Mouse (Mus musculus): ENCODE measurements at regions not wholly inside any gene's neighbourhood (a gene's known extent, or its start where the extent isn't known, plus 50 kb on each side); places are given as distances from the start of the nearest gene placed in this dataset.

DNA sequence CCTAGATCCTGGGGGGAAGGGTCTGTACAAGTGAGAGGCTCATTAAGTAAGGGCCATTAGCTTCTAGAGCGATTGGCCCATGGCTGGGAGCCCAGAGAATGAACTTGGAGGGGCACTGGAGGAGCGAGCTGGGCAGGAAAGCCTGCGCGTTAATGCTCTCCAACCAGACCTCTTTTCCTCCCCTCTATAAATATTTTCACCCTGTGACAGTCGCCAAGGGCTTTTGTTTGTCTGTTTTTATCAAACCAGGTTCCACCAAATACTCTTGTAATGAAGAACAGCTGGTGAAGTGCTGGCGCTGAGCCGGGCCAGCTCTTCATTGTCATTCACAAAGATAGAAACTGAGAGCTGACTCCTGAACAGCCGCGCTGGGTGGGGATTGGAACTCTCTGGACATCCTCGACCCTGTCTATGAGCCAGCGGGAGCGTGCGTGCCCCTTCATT is 63.9 kb upstream of the Ccn6 start:
- no peak for ATAC-seq (ENCODE audit: extremely low read depth, insufficient number of reproducible peaks, low FRiP score, poor library complexity, severe bottlenecking)

DNA sequence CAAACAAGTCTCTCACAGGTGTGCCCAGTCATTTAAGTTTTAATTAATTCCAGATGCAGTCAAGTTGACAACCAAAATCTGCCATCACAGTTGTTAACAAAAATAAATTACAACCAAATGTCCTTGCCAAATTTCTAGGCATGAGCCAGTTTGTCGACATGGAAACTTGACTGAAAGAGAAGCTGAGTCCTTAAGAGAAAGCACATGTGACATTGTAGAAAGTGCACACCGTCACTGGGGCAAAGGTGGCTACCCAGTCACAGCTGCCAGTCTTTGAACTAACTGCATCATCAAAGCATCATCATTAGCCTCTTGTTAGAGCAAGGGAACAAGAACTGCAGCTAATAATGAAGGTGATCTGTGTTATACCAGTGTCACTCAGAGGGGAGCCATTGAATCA is 62.9 kb upstream of the Ccn6 start:
- no peak for ATAC-seq (ENCODE audit: extremely low read depth, insufficient number of reproducible peaks, low FRiP score, poor library complexity, severe bottlenecking)

DNA sequence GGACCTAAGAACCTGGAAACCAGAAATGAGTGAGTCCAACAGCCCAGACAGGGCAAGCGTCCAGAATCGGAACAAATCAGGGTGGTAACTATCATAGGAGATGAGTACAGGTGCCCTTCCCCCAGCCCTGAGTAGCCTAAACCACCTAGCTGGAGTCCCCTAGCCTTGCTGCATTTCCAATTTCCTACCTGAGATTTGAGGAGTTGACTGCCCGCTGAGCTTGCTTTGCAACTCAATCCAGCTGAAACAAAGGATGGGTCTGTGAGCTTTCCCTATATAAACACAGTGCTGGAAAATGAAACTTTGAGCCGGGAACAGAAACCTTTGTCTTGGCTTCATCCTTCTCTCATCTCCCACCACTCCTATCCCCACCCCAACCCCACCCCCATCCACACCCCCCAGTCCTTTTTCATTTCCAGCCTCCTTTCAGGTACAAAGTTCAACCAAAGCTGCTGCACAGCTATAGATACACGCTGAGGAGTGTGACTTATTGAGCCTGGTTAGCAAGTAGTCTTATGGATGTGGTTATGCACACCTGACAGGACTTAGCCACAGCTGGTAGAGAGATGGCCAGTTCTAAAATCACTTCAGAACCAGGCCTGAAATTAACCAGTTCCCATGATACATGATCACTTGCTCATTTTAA is 61.0 kb upstream of the Ccn6 start:
- ATAC-seq (ENCODE audit: extremely low read depth, insufficient number of reproducible peaks, low FRiP score, poor library complexity, severe bottlenecking): no peak

DNA sequence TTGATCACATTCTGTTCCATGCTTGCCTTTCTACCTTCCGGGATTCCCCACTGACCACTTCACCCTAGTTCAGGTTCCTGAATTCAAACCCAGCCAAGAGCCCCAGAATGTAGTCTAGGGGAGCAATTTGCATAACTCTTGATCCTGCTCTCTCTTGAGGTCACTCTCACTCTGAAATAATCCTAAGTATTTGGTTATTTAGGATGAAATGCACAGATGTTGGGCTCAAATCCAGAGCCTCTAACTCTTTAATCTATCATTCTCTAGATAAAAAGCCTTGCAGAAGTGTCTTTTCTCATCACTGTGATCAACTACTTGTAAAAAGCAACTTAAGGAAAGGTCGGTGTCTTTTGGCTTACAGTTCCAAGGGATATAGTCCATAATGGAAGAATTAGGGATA is 57.4 kb upstream of the Ccn6 start:
- no peak for ATAC-seq (ENCODE audit: extremely low read depth, insufficient number of reproducible peaks, low FRiP score, poor library complexity, severe bottlenecking)

DNA sequence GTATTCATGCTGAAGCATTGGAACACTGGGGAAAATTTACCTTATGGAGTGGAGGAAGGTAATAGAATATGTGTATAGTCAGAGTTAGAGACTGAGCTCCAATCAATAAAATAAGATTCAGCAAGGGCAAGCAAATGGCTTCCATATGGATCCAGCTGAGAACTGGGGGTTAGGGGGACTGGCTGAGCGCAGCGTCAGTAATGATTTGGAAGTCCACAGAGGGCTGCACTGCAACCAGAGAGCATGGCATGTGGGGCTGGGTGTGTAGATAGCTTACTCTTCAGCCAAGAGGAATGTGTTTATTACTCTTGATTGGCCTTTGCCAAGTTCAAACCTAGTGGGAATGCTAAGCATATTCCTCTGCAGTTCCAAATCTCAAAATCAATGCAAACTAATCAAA is 55.8 kb upstream of the Ccn6 start:
- ATAC-seq (ENCODE audit: extremely low read depth, insufficient number of reproducible peaks, low FRiP score, poor library complexity, severe bottlenecking): no peak

DNA sequence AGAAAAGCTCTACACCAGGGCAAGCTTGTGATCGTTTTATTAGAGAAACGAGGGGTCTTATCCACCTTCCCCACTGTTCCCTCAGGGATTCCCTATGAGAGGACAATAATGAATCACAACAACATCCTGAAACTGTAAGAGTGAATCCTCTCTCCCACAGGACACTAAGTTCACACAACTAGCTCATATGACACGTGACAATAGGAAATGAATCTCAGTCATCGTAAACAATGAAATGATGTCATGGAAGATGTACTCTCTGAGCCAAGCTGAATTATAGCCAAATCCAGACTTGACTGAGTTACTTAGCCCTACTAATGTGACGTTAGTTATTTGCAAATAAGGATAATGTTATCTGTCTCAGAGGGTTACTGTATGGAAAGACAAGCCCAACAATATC is 54.6 kb upstream of the Ccn6 start:
- ATAC-seq (ENCODE audit: extremely low read depth, insufficient number of reproducible peaks, low FRiP score, poor library complexity, severe bottlenecking): no peak

DNA sequence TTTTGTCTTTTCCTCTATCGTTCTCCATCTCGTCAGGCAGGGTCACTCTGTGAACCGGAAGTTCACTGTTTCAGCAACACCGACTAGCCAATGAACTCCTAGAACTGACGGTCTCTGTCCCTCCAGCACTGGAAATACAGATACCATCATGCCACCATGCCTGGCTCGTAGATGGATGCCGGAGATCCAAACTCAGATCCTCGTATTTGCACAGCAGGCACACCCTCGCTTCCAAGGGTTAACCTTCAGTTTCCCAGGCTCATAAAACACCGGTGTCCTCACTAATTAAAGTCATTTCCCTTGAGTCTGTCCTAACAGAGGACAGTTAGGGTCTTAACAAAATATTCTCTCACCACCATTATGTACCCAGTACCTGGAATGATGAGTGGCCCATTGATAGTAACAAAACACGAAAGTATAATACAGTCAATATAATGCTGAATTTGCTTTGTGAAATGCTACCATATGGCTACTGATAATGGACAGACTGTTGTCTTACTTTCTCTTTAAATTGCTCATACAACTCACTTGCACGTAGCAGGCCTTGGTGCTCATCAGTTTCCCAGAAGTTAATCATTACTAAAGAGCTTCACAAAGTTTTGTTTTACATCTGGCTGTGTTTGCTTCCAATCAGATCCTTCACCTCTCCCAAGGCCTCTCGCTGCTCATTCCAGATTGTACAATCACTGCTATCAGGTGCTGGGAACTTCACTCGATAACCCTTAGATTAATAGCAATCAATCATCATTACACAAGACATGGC is 52.7 kb upstream of the Ccn6 start:
- no peak for ATAC-seq (ENCODE audit: extremely low read depth, insufficient number of reproducible peaks, low FRiP score, poor library complexity, severe bottlenecking)

DNA sequence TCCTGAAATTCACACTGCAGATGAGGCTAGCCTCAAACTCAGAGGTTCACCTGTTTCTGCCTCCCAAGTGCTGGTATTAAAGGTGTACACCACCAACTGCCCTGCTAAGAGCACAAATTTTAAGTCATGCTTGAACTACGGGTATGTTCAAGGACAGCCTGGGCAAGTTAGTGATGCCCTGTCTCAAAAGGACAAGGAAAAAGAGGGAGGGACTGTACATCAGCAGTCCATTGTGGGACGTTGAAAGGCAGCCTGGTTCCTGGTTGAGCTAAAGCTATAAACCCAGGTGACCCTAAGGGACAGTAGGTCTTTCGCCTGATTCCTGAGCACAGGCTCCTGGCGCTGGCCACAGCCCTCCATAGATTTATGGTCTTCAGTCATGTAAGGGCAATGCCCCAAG is 51.0 kb upstream of the Ccn6 start:
- no peak for ATAC-seq (ENCODE audit: extremely low read depth, insufficient number of reproducible peaks, low FRiP score, poor library complexity, severe bottlenecking)

Measured in neutrophil, adult 5-6 weeks (primary cell).